Mouse (Mus musculus) brain, embryonic 14.5 days (tissue): Measurements from ENCODE around the gene Tpcn1. TPM values are rescaled to one million over a fixed set of nuclear protein-coding genes. Genes with fewer than 3 reads are reported as not detected.

ENCODE experiments used
- DNase-seq: peaks from one replicate; pipeline ENCODE4 v3.0.0-alpha.2; 2011; ENCODE audit warnings: low read depth
- CTCF ChIP-seq: fragments of 200-500 bp; IDR thresholded peaks from 2 replicates; pipeline ENCODE4 v1.5.1; 2012; ENCODE audit warnings: inconsistent platforms, mild to moderate bottlenecking, moderate library complexity, borderline replicate concordance; ENCODE audit not compliant: insufficient read depth, insufficient read length; ENCODE audit errors: extremely low read depth
- POLR2A ChIP-seq: fragments of 200-500 bp; IDR thresholded peaks from 2 replicates; pipeline ENCODE4 v1.6.1; 2012; ENCODE audit warnings: mild to moderate bottlenecking, inconsistent platforms, borderline replicate concordance; ENCODE audit not compliant: poor library complexity, insufficient read depth, insufficient read length, severe bottlenecking; ENCODE audit errors: extremely low read depth
- polyA plus RNA-seq: library from polyadenylated mRNA; depleted of rRNA; stranded (reverse); fragments of >200 nt; gene quantifications from 2 replicates; pipeline ENCODE4 v1.2.3, GENCODE M21; 2012

Gene Tpcn1
- polyA plus RNA-seq, 1 experiment, result 32.5 TPM

GRCm38 (mm10) chr5:120621846-120622197 lies 33.3 kb upstream of the Tpcn1 start:
- DNase-seq, result peak; percentile 19
- no peak for TF ChIP-seq POLR2A
- no peak for TF ChIP-seq CTCF

- no peak for TF ChIP-seq CTCF
- no peak for TF ChIP-seq POLR2A
- no peak for DNase-seq
Observed at GRCm38 (mm10) chr5:120621078-120621765, 32.7 kb upstream of the Tpcn1 start.

GRCm38 (mm10) chr5:120620375-120621077 lies 32.1 kb upstream of the Tpcn1 start:
- peak; percentile 98 for TF ChIP-seq CTCF
- TF ChIP-seq POLR2A, result no peak
- DNase-seq, result peak; percentile 80

- peak; percentile 36 for DNase-seq
- no peak for TF ChIP-seq POLR2A
- TF ChIP-seq CTCF, result peak; percentile 82
Observed at GRCm38 (mm10) chr5:120619201-120619600, 30.7 kb upstream of the Tpcn1 start.

- TF ChIP-seq POLR2A (no peak), CTCF (no peak)
Observed at GRCm38 (mm10) chr5:120618778-120619177, 30.3 kb upstream of the Tpcn1 start.

GRCm38 (mm10) chr5:120615903-120616302 lies 27.4 kb upstream of the Tpcn1 start:
- peak; percentile 18 for DNase-seq
- TF ChIP-seq POLR2A (no peak), CTCF (peak; percentile 51; the same call in 1 of the 2 replicates)

More at GRCm38 (mm10) chr5:120618778-120619177, 30.3 kb upstream of the Tpcn1 start:
- no peak for DNase-seq

- peak; percentile 100 for DNase-seq
- TF ChIP-seq POLR2A, result no peak
- no peak for TF ChIP-seq CTCF
Observed at GRCm38 (mm10) chr5:120612822-120613604, 24.5 kb upstream of the Tpcn1 start.

GRCm38 (mm10) chr5:120612442-120612821 lies 24.0 kb upstream of the Tpcn1 start, which contains the start of the genes Rita1 and Ddx54:
Gene Rita1 (minus strand): TSS chr5:120612589.
Gene Ddx54 (plus strand): TSS chr5:120612739.
- DNase-seq, result peak; percentile 99
- TF ChIP-seq CTCF, result no peak
- peak; percentile 34; the same call in 1 of the 2 replicates for TF ChIP-seq POLR2A

- DNase-seq, result peak; percentile 34
- no peak for TF ChIP-seq POLR2A
Observed at GRCm38 (mm10) chr5:120611416-120611815, 22.9 kb upstream of the Tpcn1 start.

- no peak for DNase-seq
- TF ChIP-seq POLR2A, result no peak
- TF ChIP-seq CTCF, result no peak
Observed at GRCm38 (mm10) chr5:120610906-120611305, 22.4 kb upstream of the Tpcn1 start.

- DNase-seq, result no peak
- TF ChIP-seq POLR2A (no peak), CTCF (no peak)
Observed at GRCm38 (mm10) chr5:120609246-120609775, 20.8 kb upstream of the Tpcn1 start.
